8 mouse cellular contexts compared by ENCODE assay signal in genomic region chr4:77519166-77519565, GRCm38 (mm10).
DNase-seq lines count a peak whose midpoint lies in the region; ATAC-seq lines count a peak whose summit lies in the region.

No protein-coding gene starts in this region.

- H3K4me1 ChIP-seq in hindbrain, embryonic 10.5 days (replicated peaks), result no peaks in the 10 kb centered on the region

- no peaks in the 10 kb centered on the region for H3K36me3 ChIP-seq in hindbrain, embryonic 10.5 days

- ATAC-seq in cerebellum, adult (ENCODE audit: insufficient number of reproducible peaks, low FRiP score, low TSS enrichment), result peak; percentile 87

- no peak overlapping the region for H3K27ac ChIP-seq in hindbrain, embryonic 10.5 days

- WGBS in hindbrain, embryonic 10.5 days, result 47% methylated on average over 5 of the region's 5 CpGs

- no peaks in the 10 kb centered on the region for H3K27me3 ChIP-seq in hindbrain, embryonic 10.5 days (ENCODE audit: insufficient read depth, poor library complexity, severe bottlenecking)

- no peaks in the 10 kb centered on the region for H3K9me3 ChIP-seq in hindbrain, embryonic 10.5 days

- DNase-seq in cerebellum, adult 11-12 months, result no peak
- peak; percentile 39 to 43 for DNase-seq in right cerebral cortex, adult 2 months (ENCODE audit: low spot score in 2 of 2)
- DNase-seq in right cerebral cortex, postnatal 4 days, result no peak
- DNase-seq in hindbrain, embryonic 10.5 days (ENCODE audit: low spot score), result peak; percentile 3
- DNase-seq in left cerebral cortex, postnatal 14 days (ENCODE audit: low spot score in 2 of 2), result peak; percentile 30 to 42
- DNase-seq in ovary, postnatal 10 days (ENCODE audit: low spot score), result no peak
- no peak for DNase-seq in testis, postnatal 14 days (ENCODE audit: low spot score)

- intact Hi-C loops in left cerebral cortex, postnatal 14 days (cut with DNase I), result no loop called here

- no peak overlapping the region for H3K4me3 ChIP-seq in hindbrain, embryonic 10.5 days

Comparison
In these comparisons a context has a peak if more than half of its experiments do, and no peak if none do; other contexts are left out.
1. DNase-seq: peak in right cerebral cortex, adult 2 months (2 of 2), hindbrain, embryonic 10.5 days (single experiment) and left cerebral cortex, postnatal 14 days (2 of 2); none in cerebellum, adult 11-12 months (single experiment), right cerebral cortex, postnatal 4 days (single experiment), ovary, postnatal 10 days (single experiment) and testis, postnatal 14 days (single experiment).